Mouse (Mus musculus) midbrain, embryonic 11.5 days (tissue): ENCODE data around the gene Scg5. TPM values are rescaled to one million over a fixed set of nuclear protein-coding genes. Genes with fewer than 3 reads are reported as not detected.
A peak's percentile ranks its signal among the peaks of the same experiment; 100 is the strongest.

Experiments used
- ATAC-seq: fragments of 200-750 bp; cut with Nextera tagmentation; 2 replicates; pipeline ENCODE4 v1.8.0; 2017; ENCODE audit warnings: moderate TSS enrichment, moderate library complexity; ENCODE audit not compliant: low FRiP score
- DNase-seq: peaks from one replicate; pipeline ENCODE4 v3.0.0; 2015; ENCODE audit warnings: low spot score; ENCODE audit errors: missing footprints
- H3K27ac ChIP-seq: fragments of 300-500 bp; sonication (generic); 2 replicates; pipeline ENCODE4 v1.5.1; 2014; ENCODE audit warnings: low read depth, low read length
- H3K27me3 ChIP-seq: fragments of 300-500 bp; sonication (generic); 2 replicates; pipeline ENCODE4 v1.6.1; 2014; ENCODE audit warnings: mild to moderate bottlenecking, low read length, moderate library complexity, mixed read lengths; ENCODE audit not compliant: control insufficient read depth, insufficient read depth
- H3K36me3 ChIP-seq: fragments of 300-500 bp; sonication (generic); 2 replicates; pipeline ENCODE4 v1.6.1; 2014; ENCODE audit warnings: mild to moderate bottlenecking, low read length, moderate library complexity, mixed read lengths; ENCODE audit not compliant: control insufficient read depth, insufficient read depth
- H3K4me1 ChIP-seq: fragments of 300-500 bp; sonication (generic); 2 replicates; pipeline ENCODE4 v1.6.1; 2014; ENCODE audit warnings: low read length; ENCODE audit not compliant: control insufficient read depth, insufficient read depth
- H3K4me2 ChIP-seq: fragments of 300-500 bp; sonication (generic); 2 replicates; pipeline ENCODE4 v1.6.1; 2014; ENCODE audit warnings: mild to moderate bottlenecking, moderate library complexity
- H3K4me3 ChIP-seq: fragments of 300-500 bp; sonication (generic); 2 replicates; pipeline ENCODE4 v1.5.1; 2014; ENCODE audit warnings: low read depth, low read length
- H3K9ac ChIP-seq: fragments of 300-500 bp; sonication (generic); 2 replicates; pipeline ENCODE4 v1.6.1; 2014; ENCODE audit warnings: low read length
- H3K9me3 ChIP-seq: fragments of 300-500 bp; sonication (generic); 2 replicates; pipeline ENCODE4 v1.6.1; 2016; ENCODE audit warnings: low read length; ENCODE audit not compliant: control insufficient read depth
- WGBS: fragments of 180-500 bp; shearing (Covaris S2); extraction: QIAGEN DNeasy Blood & Tissue Kit; methylation state at CpG from one replicate; pipeline ENCODE4 v1.1.7; 2014; 5-methylcytosine and 5-hydroxymethylcytosine counted together
- polyA plus RNA-seq: library from polyadenylated mRNA; unstranded; fragments of >200 nt; fragmentation: Nextera tagmentation; extraction: Ambion mirVana; gene quantifications from 2 replicates; pipeline ENCODE4 v1.2.1, GENCODE M21; 2014

The Scg5 gene
- polyA plus RNA-seq, 1 experiment from 2014 or later: 56.3 TPM

DNA sequence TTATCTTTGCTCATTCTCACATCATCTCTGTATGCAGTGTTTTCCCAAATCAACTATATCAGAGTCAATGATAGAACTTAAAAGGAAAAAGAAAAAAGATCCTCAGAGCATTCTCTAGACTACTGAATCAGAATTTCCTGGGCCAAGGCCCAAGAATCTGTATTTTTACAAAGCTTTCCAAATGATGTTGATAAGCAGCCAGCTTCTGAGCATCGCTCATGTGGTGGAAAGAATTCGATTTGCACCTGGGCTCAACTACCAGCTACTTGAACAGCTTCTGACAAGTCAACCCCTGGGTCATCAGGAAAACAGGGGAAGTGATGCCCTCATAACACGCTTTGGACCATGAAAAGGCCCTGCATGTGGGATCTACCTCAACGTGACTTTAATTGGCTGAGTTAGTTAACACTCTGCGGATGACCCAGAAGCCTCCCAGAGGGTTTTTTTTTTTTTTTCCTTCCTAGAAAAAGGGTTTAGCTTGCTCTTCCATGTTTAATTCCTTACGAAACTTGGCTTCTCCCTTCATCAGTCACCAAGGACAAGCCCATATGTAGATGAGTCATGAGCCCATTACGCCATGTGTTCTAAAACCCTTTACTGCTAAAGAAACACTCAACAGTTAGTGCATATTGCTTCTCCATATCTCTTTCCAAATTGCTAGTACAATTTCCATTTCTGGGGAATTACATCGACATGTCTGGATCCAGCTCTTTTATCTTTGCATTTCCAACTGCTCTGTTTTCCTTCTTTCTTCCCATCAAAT is 60.2 kb downstream of the Scg5 start:
- Histone ChIP-seq H3K27me3 (no peaks in the 10 kb centered on the region), H3K4me2 (no peak overlapping the region), H3K36me3 (no peaks in the 10 kb centered on the region), H3K9me3 (no peaks in the 10 kb centered on the region), H3K27ac (no peak overlapping the region), H3K4me1 (no peaks in the 10 kb centered on the region), H3K4me3 (no peak overlapping the region), H3K9ac (no peak overlapping the region)
- ATAC-seq: no peak
- 92% methylated on average over 8 of the region's 8 CpGs for WGBS
- DNase-seq: no peak

GRCm38 (mm10) chr2:113765885-113766284 is 63.0 kb downstream of the Scg5 start:
- 64% methylated on average over 1 of the region's 1 CpGs for WGBS
- Histone ChIP-seq H3K4me1 (no peaks in the 10 kb centered on the region), H3K9me3 (no peaks in the 10 kb centered on the region), H3K9ac (no peak overlapping the region), H3K4me2 (no peak overlapping the region), H3K4me3 (no peak overlapping the region), H3K27me3 (no peaks in the 10 kb centered on the region), H3K36me3 (no peaks in the 10 kb centered on the region), H3K27ac (no peak overlapping the region)
- DNase-seq: no peak
- no peak for ATAC-seq

DNA sequence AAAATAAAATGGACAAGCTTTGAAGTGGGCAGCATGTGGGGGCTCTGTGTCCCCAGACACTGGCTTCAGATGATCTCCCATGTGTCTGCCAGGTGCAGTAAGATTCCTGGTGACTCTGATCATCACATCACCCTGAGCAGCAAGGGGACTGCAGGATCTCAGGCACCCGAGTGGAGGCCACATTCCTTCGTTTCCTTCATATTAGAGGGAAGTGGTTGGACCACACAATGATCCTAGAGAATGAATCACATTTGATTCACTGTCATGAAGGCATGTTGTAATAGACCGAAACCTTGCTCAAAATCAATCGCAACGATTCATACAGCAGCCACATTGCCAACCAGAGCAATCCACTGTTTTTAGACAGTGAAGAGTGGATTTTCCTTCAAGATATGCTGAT is 64.0 kb downstream of the Scg5 start:
- Histone ChIP-seq H3K27me3 (no peaks in the 10 kb centered on the region), H3K4me1 (no peaks in the 10 kb centered on the region), H3K36me3 (no peaks in the 10 kb centered on the region), H3K9me3 (no peaks in the 10 kb centered on the region), H3K4me3 (no peak overlapping the region), H3K4me2 (no peak overlapping the region), H3K9ac (no peak overlapping the region), H3K27ac (no peak overlapping the region)
- WGBS: 89% methylated on average over 5 of the region's 5 CpGs
- DNase-seq: no peak
- no peak for ATAC-seq

DNA sequence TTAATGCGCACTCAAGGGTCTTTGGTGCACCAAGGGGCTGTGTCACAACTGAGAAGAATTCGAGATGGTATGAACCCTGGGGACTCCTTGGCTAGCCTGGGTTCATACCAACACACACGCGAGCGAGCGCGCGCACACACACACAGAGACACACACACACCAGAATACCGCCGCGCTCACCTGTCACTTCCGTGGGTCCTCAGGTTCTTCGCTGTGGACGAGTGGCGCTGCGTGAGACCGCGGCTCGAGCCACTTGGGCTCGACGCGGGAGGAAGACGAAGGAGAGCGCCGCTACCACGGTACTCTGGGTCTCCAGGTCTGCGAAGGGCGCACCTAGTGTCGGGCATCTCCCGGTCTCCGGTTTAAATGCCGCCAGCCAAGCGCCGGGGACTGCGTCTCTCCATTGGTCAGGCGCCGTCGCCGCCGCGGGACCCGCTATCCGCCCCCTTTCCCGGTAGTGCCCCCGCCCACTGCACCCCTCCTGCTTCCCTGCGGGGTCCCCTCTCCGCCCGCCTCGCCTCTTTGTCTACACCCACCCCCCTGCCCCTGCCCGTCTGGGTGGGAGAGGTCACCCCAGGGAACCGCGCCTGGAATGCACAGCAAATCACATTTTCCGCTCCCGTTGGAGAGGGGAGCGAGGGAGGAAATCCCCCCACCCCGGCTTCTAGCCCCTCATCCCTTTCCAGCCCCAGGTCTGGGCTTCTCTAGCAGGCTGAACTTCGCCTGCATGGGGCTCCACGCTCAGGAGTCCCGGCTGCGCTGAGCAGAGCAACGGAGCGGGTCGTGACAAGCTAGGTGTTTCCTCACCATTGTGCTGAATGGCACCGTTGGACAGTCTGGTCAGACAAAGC is 70.4 kb downstream of the Scg5 start, which contains the start of gene Grem1:
Grem1 (minus strand) TSS at position 336 of the 851 bp plus-strand sequence.
- Histone ChIP-seq H3K9ac (peak within 1 kb of the TSS; percentile 44), H3K27ac (no peak within 1 kb of the TSS), H3K36me3 (no peaks in the 10 kb centered on the region), H3K27me3 (peaks cover 38% of the 10 kb centered on the region), H3K4me3 (peak within 1 kb of the TSS; percentile 48), H3K9me3 (no peaks in the 10 kb centered on the region), H3K4me1 (peaks cover 7% of the 10 kb centered on the region; the same call in 1 of the 2 replicates), H3K4me2 (peak within 1 kb of the TSS; percentile 93)
- 1% methylated on average over 63 of the region's 64 CpGs for WGBS
- DNase-seq (peak; percentile 95), ATAC-seq (peak; percentile 79)

DNA sequence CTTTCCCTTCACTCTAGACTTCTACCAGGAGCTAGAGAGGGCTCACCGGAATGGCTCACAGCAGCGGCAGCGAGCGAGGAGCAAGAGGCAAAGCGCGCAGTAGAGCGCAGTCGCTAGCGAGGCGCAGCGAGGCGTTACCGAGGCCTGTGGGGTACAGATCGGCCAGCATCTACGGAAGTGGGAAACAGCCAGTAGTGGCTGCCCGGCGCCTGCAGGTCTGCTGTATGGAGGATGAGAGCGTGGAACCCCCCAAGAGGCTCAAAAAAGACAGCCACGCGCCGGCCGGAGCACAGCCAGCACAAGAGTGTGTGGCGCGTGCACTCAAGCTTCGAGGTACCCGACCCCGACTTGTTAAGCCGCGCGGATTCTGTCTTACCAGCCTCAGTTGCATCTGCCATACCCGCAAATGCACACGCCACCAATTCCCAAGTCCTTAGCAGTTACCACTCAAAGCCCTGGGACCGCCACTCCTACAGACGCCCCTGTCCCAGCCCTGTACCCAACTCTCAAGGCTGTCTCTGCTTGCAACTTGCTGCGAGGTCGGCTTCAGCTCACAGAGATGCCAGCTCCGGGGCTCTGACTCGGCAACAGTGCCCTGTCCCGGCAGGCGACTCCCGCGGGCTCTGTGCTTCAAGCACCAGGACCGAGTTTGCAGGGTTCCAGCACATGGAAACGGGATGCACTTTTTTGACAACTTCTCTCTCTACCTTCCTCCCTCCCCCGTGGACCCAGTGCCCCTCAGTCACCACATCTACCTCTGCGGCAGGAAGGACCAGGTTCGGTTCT is 71.2 kb downstream of the Scg5 start:
- Histone ChIP-seq H3K36me3 (no peaks in the 10 kb centered on the region), H3K4me3 (peak overlapping the region; percentile 48), H3K4me2 (peak overlapping the region; percentile 93), H3K27ac (no peak overlapping the region), H3K27me3 (peaks cover 38% of the 10 kb centered on the region), H3K4me1 (peaks cover 7% of the 10 kb centered on the region; the same call in 1 of the 2 replicates), H3K9me3 (no peaks in the 10 kb centered on the region), H3K9ac (peak overlapping the region; percentile 44; the same call in 1 of the 2 replicates)
- ATAC-seq: peak; percentile 65
- WGBS: under 1% methylated on average over 47 of the region's 47 CpGs
- DNase-seq: peak; percentile 97

DNA sequence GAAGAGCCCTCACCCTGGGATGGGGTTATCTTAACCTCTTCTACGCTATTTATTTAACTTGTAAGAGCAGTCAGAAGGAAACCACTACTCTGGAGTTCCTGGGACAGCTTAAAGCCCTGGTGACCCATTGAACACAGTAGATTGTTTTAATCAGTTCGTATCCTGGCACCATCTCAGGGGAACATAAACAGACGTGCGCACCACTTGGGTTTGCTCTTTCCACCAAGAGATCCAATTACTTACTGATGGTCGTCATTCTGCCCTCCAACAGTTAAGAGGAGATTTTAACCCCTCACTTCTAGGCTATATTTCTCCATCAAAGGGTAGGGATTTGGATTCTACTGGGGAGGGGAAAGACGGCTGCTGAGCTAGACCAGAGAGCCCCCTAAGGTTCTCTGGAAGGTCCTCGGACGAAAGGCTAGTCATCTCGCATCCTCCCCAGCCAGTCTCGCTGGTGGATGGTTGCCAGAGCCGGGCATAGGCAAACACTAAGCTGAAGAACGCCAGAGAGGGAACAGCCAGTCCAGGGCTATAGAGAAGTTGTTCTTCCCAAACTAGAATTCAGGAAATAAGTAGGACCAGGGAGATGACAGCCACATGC is 71.9 kb downstream of the Scg5 start:
- ATAC-seq (no peak), DNase-seq (peak; percentile 92)
- Histone ChIP-seq H3K4me3 (peak overlapping the region; percentile 48), H3K4me2 (peak overlapping the region; percentile 93), H3K27me3 (peaks cover 38% of the 10 kb centered on the region), H3K9ac (0 out of 2 replicates have a peak overlapping the region, but pooled peaks have one; percentile 1), H3K27ac (no peak overlapping the region), H3K36me3 (no peaks in the 10 kb centered on the region), H3K4me1 (peaks cover 7% of the 10 kb centered on the region; the same call in 1 of the 2 replicates), H3K9me3 (no peaks in the 10 kb centered on the region)
- 1% methylated on average over 12 of the region's 12 CpGs for WGBS

DNA sequence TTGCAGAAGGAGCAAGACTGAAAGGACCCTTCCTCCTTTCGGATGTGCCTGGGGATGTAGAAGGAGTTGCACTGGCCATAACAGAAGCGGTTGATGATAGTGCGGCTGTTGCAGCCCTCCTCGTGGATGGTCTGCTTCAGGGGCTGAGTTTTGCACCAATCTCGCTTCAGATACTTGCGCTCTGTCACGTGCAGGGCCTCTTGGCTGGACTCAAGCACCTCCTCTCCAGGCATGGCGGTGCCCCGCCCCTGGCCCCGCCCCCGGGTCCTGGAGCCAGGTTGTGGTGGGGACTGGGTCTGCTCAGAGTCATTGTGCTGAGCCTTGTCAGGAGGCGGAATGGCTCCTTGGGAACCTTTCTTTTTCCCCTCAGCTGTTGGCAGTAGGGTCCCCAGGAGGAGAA is 79.2 kb downstream of the Scg5 start:
- Histone ChIP-seq H3K4me1 (no peaks in the 10 kb centered on the region), H3K4me3 (no peak overlapping the region), H3K9ac (no peak overlapping the region), H3K27ac (no peak overlapping the region), H3K36me3 (no peaks in the 10 kb centered on the region), H3K4me2 (no peak overlapping the region), H3K27me3 (no peaks in the 10 kb centered on the region), H3K9me3 (no peaks in the 10 kb centered on the region)
- peak; percentile 46; the same call in 1 of the 2 replicates for ATAC-seq
- 84% methylated on average over 12 of the region's 12 CpGs for WGBS
- DNase-seq: no peak

- Histone ChIP-seq H3K36me3 (no peaks in the 10 kb centered on the region), H3K27ac (no peak overlapping the region), H3K9me3 (no peaks in the 10 kb centered on the region), H3K4me2 (no peak overlapping the region), H3K4me1 (no peaks in the 10 kb centered on the region), H3K4me3 (no peak overlapping the region), H3K27me3 (no peaks in the 10 kb centered on the region), H3K9ac (no peak overlapping the region)
- 97% methylated on average over 9 of the region's 9 CpGs for WGBS
- ATAC-seq (no peak), DNase-seq (no peak)
Measured at GRCm38 (mm10) chr2:113749309-113749708, 79.6 kb downstream of the Scg5 start.
